Mouse (Mus musculus): Measurements from ENCODE around the gene Snx14. TPM values are rescaled to one million over a fixed set of nuclear protein-coding genes. Genes with fewer than 3 reads are reported as not detected.

The Snx14 gene
- polyA plus RNA-seq, 1 experiment from 2014 or later: 35.6 TPM

GRCm38 (mm10) chr9:88404515-88404914, 34.2 kb downstream of the Snx14 start:
- no peak overlapping the region for H3K4me3 ChIP-seq (replicated peaks; ENCODE audit: low read length)
- no peak overlapping the region for H3K4me2 ChIP-seq (ENCODE audit: low read depth, low read length)
- no peak overlapping the region for H3K9ac ChIP-seq (ENCODE audit: low read length)
- H3K36me3 ChIP-seq (ENCODE audit: control insufficient read depth, insufficient read depth, low read length): no peaks in the 10 kb centered on the region
- no peaks in the 10 kb centered on the region for H3K9me3 ChIP-seq (replicated peaks; ENCODE audit: control insufficient read depth, low read length)
- 82% methylated on average over 6 of the region's 6 CpGs for WGBS
- no peak for ATAC-seq (ENCODE audit: insufficient read depth, low FRiP score)
- no peak overlapping the region for H3K27ac ChIP-seq (ENCODE audit: low read length)
- no peaks in the 10 kb centered on the region for H3K27me3 ChIP-seq (ENCODE audit: control insufficient read depth, insufficient read depth, low read length)
- no peaks in the 10 kb centered on the region for H3K4me1 ChIP-seq (ENCODE audit: control insufficient read depth, insufficient read depth, low read length)

DNA sequence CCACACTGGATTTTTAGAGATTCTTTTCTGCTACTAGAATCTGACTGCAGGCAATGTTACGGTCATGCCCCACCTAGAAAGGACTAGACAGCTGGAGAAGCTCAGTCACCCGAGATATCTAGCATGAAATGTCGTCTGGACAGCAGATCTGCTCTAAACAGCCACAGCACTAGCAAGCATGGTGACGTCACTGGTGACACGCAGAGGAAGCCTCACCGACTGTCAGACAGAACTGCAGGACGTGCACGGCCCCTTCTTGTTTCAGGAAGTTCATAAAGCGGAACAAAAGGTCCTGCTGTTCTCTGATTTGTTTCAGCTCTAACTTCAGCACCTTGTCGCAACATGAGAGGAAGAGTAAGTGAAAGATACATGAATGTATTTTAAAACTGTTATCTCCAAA, 34.7 kb downstream of the Snx14 start:
- no peak for ATAC-seq (ENCODE audit: insufficient read depth, low FRiP score)
- WGBS: 67% methylated on average over 10 of the region's 10 CpGs
- no peaks in the 10 kb centered on the region for H3K4me1 ChIP-seq (ENCODE audit: control insufficient read depth, insufficient read depth, low read length)
- H3K9me3 ChIP-seq (replicated peaks; ENCODE audit: control insufficient read depth, low read length): no peaks in the 10 kb centered on the region
- no peak overlapping the region for H3K4me3 ChIP-seq (replicated peaks; ENCODE audit: low read length)
- no peak overlapping the region for H3K27ac ChIP-seq (ENCODE audit: low read length)
- H3K36me3 ChIP-seq (ENCODE audit: control insufficient read depth, insufficient read depth, low read length): no peaks in the 10 kb centered on the region
- H3K27me3 ChIP-seq (ENCODE audit: control insufficient read depth, insufficient read depth, low read length): no peaks in the 10 kb centered on the region
- no peak overlapping the region for H3K4me2 ChIP-seq (ENCODE audit: low read depth, low read length)
- no peak overlapping the region for H3K9ac ChIP-seq (ENCODE audit: low read length)

DNA sequence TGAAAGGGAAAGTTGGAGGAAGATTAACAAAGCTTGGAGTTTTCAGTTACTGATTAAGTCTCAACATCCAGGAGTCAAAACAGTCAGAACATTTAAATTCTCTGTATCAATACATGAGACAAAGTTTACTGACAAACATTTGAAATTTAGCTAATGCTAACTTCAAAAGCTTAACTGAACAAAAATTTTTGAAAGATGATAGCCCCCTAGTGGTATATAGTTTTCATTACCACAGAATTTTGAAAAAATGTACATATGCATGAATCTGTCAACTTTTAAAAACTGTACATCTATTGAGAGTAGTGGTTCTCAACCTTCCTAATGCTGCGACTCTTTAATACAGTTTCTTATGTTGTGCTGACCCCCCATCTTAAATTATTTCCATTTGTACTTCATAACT, 40.3 kb downstream of the Snx14 start:
- no peak overlapping the region for H3K9ac ChIP-seq (ENCODE audit: low read length)
- H3K4me1 ChIP-seq (ENCODE audit: control insufficient read depth, insufficient read depth, low read length): no peaks in the 10 kb centered on the region
- 73% methylated on average over 1 of the region's 1 CpGs for WGBS
- no peak overlapping the region for H3K27ac ChIP-seq (ENCODE audit: low read length)
- no peaks in the 10 kb centered on the region for H3K9me3 ChIP-seq (replicated peaks; ENCODE audit: control insufficient read depth, low read length)
- no peak overlapping the region for H3K4me3 ChIP-seq (replicated peaks; ENCODE audit: low read length)
- H3K4me2 ChIP-seq (ENCODE audit: low read depth, low read length): no peak overlapping the region
- H3K36me3 ChIP-seq (ENCODE audit: control insufficient read depth, insufficient read depth, low read length): peaks cover 10% of the 10 kb centered on the region; the same call in 1 of the 2 replicates
- no peaks in the 10 kb centered on the region for H3K27me3 ChIP-seq (ENCODE audit: control insufficient read depth, insufficient read depth, low read length)
- no peak for ATAC-seq (ENCODE audit: insufficient read depth, low FRiP score)

DNA sequence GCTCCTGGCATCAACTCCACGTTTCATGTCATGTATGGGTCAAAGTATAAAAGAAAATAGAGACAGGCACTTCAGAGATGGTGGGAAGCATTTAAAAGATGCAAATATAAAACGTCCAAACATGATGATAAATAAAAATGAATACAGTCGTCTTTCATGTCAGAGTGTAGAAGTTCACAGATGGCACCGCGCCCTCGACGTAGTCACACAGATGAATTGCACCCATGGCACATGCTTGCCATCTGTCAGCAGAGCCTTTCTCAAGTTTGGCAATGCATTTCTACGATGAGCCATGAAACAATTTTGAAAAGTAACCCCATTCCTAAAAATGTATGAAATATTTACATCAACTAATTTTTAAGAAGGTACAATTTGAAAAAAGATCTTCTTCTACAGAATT, 43.9 kb downstream of the Snx14 start:
- H3K9me3 ChIP-seq (replicated peaks; ENCODE audit: control insufficient read depth, low read length): no peaks in the 10 kb centered on the region
- no peak overlapping the region for H3K4me2 ChIP-seq (ENCODE audit: low read depth, low read length)
- H3K4me3 ChIP-seq (replicated peaks; ENCODE audit: low read length): no peak overlapping the region
- peaks cover 11% of the 10 kb centered on the region; the same call in 1 of the 2 replicates for H3K36me3 ChIP-seq (ENCODE audit: control insufficient read depth, insufficient read depth, low read length)
- no peaks in the 10 kb centered on the region for H3K27me3 ChIP-seq (ENCODE audit: control insufficient read depth, insufficient read depth, low read length)
- ATAC-seq (ENCODE audit: insufficient read depth, low FRiP score): no peak
- no peaks in the 10 kb centered on the region for H3K4me1 ChIP-seq (ENCODE audit: control insufficient read depth, insufficient read depth, low read length)
- H3K9ac ChIP-seq (ENCODE audit: low read length): no peak overlapping the region
- WGBS: 85% methylated on average over 8 of the region's 8 CpGs
- no peak overlapping the region for H3K27ac ChIP-seq (ENCODE audit: low read length)

- no peaks in the 10 kb centered on the region for H3K4me1 ChIP-seq (ENCODE audit: control insufficient read depth, insufficient read depth, low read length)
- 93% methylated on average over 5 of the region's 5 CpGs for WGBS
- H3K4me2 ChIP-seq (ENCODE audit: low read depth, low read length): no peak overlapping the region
- H3K27ac ChIP-seq (ENCODE audit: low read length): no peak overlapping the region
- H3K27me3 ChIP-seq (ENCODE audit: control insufficient read depth, insufficient read depth, low read length): no peaks in the 10 kb centered on the region
- ATAC-seq (ENCODE audit: insufficient read depth, low FRiP score): no peak
- no peak overlapping the region for H3K9ac ChIP-seq (ENCODE audit: low read length)
- no peaks in the 10 kb centered on the region for H3K9me3 ChIP-seq (replicated peaks; ENCODE audit: control insufficient read depth, low read length)
- no peak overlapping the region for H3K4me3 ChIP-seq (replicated peaks; ENCODE audit: low read length)
- peaks cover 10% of the 10 kb centered on the region for H3K36me3 ChIP-seq (ENCODE audit: control insufficient read depth, insufficient read depth, low read length)
Observed at GRCm38 (mm10) chr9:88388826-88389225, 49.9 kb downstream of the Snx14 start.

GRCm38 (mm10) chr9:88380542-88380941, 58.2 kb downstream of the Snx14 start:
- Histone ChIP-seq H3K36me3 (ENCODE audit: control insufficient read depth, insufficient read depth, low read length) (peaks cover 10% of the 10 kb centered on the region), H3K9ac (ENCODE audit: low read length) (no peak overlapping the region), H3K27ac (ENCODE audit: low read length) (no peak overlapping the region), H3K4me3 (replicated peaks; ENCODE audit: low read length) (no peak overlapping the region), H3K4me1 (ENCODE audit: control insufficient read depth, insufficient read depth, low read length) (no peaks in the 10 kb centered on the region), H3K27me3 (ENCODE audit: control insufficient read depth, insufficient read depth, low read length) (no peaks in the 10 kb centered on the region), H3K4me2 (ENCODE audit: low read depth, low read length) (no peak overlapping the region), H3K9me3 (replicated peaks; ENCODE audit: control insufficient read depth, low read length) (no peaks in the 10 kb centered on the region)
- no peak for ATAC-seq (ENCODE audit: insufficient read depth, low FRiP score)
- WGBS: 81% methylated on average over 1 of the region's 1 CpGs

DNA sequence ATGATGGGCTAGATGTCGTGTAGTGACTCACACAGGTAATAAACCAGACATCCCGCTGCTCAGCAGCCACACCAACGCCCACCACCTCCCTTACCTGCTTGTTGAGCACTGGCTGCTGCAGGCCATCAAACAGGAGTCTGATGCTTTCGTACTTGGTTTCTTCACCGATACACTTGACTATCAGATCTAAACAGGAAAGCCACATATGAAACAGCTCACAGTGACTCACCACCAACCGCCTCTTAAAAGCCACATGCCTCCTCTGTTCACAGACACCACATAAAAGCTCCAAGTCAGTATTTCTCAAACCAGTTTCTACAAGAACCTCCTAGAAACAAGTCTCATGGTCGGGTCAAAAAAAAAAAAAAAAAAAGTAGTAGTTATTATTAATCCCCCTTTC, 58.7 kb downstream of the Snx14 start:
- no peaks in the 10 kb centered on the region for H3K4me1 ChIP-seq (ENCODE audit: control insufficient read depth, insufficient read depth, low read length)
- WGBS: 64% methylated on average over 7 of the region's 7 CpGs
- H3K4me3 ChIP-seq (replicated peaks; ENCODE audit: low read length): no peak overlapping the region
- H3K27ac ChIP-seq (ENCODE audit: low read length): no peak overlapping the region
- no peak overlapping the region for H3K4me2 ChIP-seq (ENCODE audit: low read depth, low read length)
- no peaks in the 10 kb centered on the region for H3K27me3 ChIP-seq (ENCODE audit: control insufficient read depth, insufficient read depth, low read length)
- no peak for ATAC-seq (ENCODE audit: insufficient read depth, low FRiP score)
- peaks cover 10% of the 10 kb centered on the region for H3K36me3 ChIP-seq (ENCODE audit: control insufficient read depth, insufficient read depth, low read length)
- H3K9ac ChIP-seq (ENCODE audit: low read length): no peak overlapping the region
- H3K9me3 ChIP-seq (replicated peaks; ENCODE audit: control insufficient read depth, low read length): no peaks in the 10 kb centered on the region

DNA sequence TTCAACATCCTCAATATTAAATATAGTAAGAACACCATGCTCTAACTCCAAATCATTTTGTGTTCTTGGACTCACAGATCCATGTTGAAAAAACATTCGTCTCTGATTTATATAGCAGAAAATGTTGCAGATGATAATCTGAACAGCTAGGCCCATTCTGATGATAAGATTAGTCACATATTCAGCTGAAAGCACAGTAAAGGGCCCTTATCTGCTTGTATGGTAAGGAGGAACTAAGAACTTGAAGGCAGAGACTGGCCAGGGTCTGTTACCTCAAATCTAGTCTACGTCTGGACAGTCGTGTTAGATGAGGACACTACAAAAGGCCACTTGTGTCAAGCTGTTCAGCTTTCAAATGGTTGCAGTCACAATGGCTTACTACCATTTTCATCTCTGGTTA, 59.7 kb downstream of the Snx14 start:
- WGBS: 80% methylated on average over 3 of the region's 3 CpGs
- H3K27ac ChIP-seq (ENCODE audit: low read length): no peak overlapping the region
- H3K4me1 ChIP-seq (ENCODE audit: control insufficient read depth, insufficient read depth, low read length): no peaks in the 10 kb centered on the region
- H3K36me3 ChIP-seq (ENCODE audit: control insufficient read depth, insufficient read depth, low read length): peaks cover 6% of the 10 kb centered on the region; the same call in 1 of the 2 replicates
- no peak overlapping the region for H3K4me3 ChIP-seq (replicated peaks; ENCODE audit: low read length)
- H3K27me3 ChIP-seq (ENCODE audit: control insufficient read depth, insufficient read depth, low read length): no peaks in the 10 kb centered on the region
- H3K4me2 ChIP-seq (ENCODE audit: low read depth, low read length): no peak overlapping the region
- H3K9me3 ChIP-seq (replicated peaks; ENCODE audit: control insufficient read depth, low read length): no peaks in the 10 kb centered on the region
- H3K9ac ChIP-seq (ENCODE audit: low read length): no peak overlapping the region
- ATAC-seq (ENCODE audit: insufficient read depth, low FRiP score): no peak

- 85% methylated on average over 5 of the region's 5 CpGs for WGBS
- Histone ChIP-seq H3K27ac (ENCODE audit: low read length) (no peak overlapping the region), H3K27me3 (ENCODE audit: control insufficient read depth, insufficient read depth, low read length) (no peaks in the 10 kb centered on the region), H3K36me3 (ENCODE audit: control insufficient read depth, insufficient read depth, low read length) (0 out of 2 replicates have a peak, but pooled peaks cover 5% of the 10 kb centered on the region), H3K9ac (ENCODE audit: low read length) (no peak overlapping the region), H3K9me3 (replicated peaks; ENCODE audit: control insufficient read depth, low read length) (no peaks in the 10 kb centered on the region), H3K4me3 (replicated peaks; ENCODE audit: low read length) (no peak overlapping the region), H3K4me1 (ENCODE audit: control insufficient read depth, insufficient read depth, low read length) (no peaks in the 10 kb centered on the region), H3K4me2 (ENCODE audit: low read depth, low read length) (no peak overlapping the region)
- ATAC-seq (ENCODE audit: insufficient read depth, low FRiP score): no peak
Observed at GRCm38 (mm10) chr9:88377483-88377882, 61.3 kb downstream of the Snx14 start.

DNA sequence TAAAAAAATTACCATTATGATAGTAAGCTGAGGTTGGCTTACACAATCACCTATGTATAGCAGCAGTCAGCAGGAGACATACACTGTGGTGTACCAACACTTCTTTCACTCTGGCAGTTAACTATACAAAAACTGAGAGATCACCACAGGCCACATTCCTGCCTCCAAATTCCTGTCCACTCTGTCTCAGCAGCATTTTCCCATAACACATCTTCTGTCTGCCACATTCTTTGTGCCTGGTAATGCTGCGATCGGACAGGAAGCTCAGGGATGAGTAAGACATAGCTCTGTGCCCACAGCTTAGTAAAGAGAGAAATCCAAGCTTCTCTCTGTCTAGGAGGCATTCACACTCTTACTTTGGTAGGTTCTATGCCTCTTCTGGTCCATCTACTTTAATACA, 65.8 kb downstream of the Snx14 start:
- Histone ChIP-seq H3K36me3 (ENCODE audit: control insufficient read depth, insufficient read depth, low read length) (no peaks in the 10 kb centered on the region), H3K9ac (ENCODE audit: low read length) (no peak overlapping the region), H3K27me3 (ENCODE audit: control insufficient read depth, insufficient read depth, low read length) (no peaks in the 10 kb centered on the region), H3K4me1 (ENCODE audit: control insufficient read depth, insufficient read depth, low read length) (no peaks in the 10 kb centered on the region), H3K9me3 (replicated peaks; ENCODE audit: control insufficient read depth, low read length) (no peaks in the 10 kb centered on the region), H3K27ac (ENCODE audit: low read length) (no peak overlapping the region), H3K4me2 (ENCODE audit: low read depth, low read length) (no peak overlapping the region), H3K4me3 (replicated peaks; ENCODE audit: low read length) (no peak overlapping the region)
- ATAC-seq (ENCODE audit: insufficient read depth, low FRiP score): no peak
- WGBS: 79% methylated on average over 2 of the region's 2 CpGs
